Mouse (Mus musculus): ENCODE data around the gene Acrbp. TPM values are rescaled to one million over a fixed set of nuclear protein-coding genes. Genes with fewer than 3 reads are reported as not detected.

The Acrbp gene
- total and polyA plus RNA-seq, 2 experiments from 2014 or later = 10.5 to 12.2 TPM

DNA sequence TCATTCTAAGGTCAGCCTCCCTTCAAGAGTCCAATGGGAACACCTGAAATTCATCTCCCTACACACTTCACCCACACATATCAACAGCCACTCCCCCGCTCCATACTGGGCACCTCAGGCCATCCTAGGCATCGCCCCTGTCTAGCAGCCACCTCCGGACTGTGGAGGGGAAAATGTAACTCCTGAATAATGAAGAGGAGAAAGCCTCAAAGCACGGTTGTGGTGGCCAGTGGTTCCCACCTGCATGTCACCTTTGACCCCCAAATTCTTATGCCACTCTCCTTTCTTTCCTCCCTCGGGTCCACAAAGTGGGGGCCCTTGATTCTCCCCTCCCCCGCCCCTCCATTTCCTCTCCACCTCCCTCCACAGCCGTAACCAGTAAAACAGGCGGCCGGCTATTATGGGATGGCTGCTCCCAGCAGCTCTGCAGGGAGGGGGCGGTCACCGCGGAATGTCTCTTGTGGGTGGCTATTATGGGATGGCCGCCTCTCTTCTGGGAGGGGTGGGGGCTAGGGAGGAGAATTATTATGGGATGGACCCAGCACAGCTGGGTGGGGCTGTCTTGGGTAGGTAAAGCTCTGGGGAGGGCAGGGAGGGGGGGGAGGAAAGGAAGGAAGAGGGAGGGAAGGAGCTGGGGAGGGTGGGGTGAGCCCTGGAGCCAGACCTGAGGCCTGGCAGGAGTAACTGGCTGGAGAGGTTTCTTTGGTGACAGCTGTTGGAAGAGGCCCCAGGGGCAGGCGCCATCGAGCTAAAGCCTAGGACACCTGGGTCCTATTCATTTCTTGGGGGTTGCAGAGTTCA is 40.2 kb downstream of the Acrbp start:
- TF ChIP-seq CTCF (IDR thresholded peaks at IDR 0.05; ENCODE audit: low read depth) = no peak
- Histone ChIP-seq H3K4me2 (ENCODE audit: low read depth, low read length) (peak overlapping the region; percentile 51), H3K27me3 (ENCODE audit: insufficient read depth, low read length) (no peaks in the 10 kb centered on the region), H3K9me3 (ENCODE audit: low read length) (no peaks in the 10 kb centered on the region), H3K4me1 (ENCODE audit: insufficient read depth, low read length) (peaks cover 14% of the 10 kb centered on the region), H3K27ac (peak overlapping the region; percentile 86), H3K4me3 (ENCODE audit: low read length) (peak overlapping the region; percentile 1; the same call in 1 of the 2 replicates), H3K9ac (replicated peaks; ENCODE audit: low read length) (peak overlapping the region; percentile 41), H3K36me3 (ENCODE audit: insufficient read depth, low read length) (no peaks in the 10 kb centered on the region)
- ATAC-seq (peak; percentile 74), DNase-seq (ENCODE audit: low spot score) (peak; percentile 85)
- 3% methylated on average over 14 of the region's 15 CpGs for WGBS

DNA sequence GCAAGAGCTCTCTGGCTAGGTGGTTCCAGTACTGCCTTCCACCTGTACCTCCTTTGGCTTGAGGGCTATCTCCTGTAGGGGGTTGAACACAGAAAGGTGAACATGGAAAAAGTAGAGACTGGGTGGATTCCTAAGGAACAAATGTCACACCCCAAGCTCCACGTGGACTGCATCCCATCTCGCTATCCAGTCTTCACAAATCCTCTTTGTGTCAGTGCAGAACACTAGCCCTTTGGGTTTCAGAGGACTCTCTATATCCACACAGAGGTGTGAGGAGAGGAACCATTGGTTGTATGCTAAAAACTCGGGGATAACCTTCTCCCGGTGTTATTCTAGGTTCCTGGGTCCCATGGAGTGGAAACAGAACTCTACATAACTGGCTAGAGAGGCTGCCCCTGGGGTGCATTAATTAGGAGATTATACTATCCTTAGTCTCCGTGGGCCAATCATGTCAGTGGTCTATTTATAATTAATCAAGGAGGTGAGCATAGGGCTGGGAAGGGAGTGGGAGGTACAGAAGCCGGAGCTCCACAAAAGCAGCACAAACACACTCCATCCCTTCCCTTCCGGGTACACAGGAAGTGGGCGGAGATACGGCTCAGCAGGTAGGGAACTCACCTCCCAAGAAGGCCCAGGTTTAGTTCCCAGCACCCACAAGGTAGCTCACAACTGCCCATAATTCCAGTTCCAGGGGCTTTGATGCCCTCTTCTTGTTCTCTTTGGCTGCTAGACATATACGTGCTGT is 41.0 kb downstream of the Acrbp start:
- Histone ChIP-seq H3K4me2 (ENCODE audit: low read depth, low read length) (peak overlapping the region; percentile 51), H3K9me3 (ENCODE audit: low read length) (no peaks in the 10 kb centered on the region), H3K27ac (peak overlapping the region; percentile 86), H3K9ac (replicated peaks; ENCODE audit: low read length) (peak overlapping the region; percentile 41; the same call in 1 of the 2 replicates), H3K4me1 (ENCODE audit: insufficient read depth, low read length) (peaks cover 14% of the 10 kb centered on the region), H3K36me3 (ENCODE audit: insufficient read depth, low read length) (no peaks in the 10 kb centered on the region), H3K4me3 (ENCODE audit: low read length) (no peak overlapping the region), H3K27me3 (ENCODE audit: insufficient read depth, low read length) (no peaks in the 10 kb centered on the region)
- TF ChIP-seq CTCF (IDR thresholded peaks at IDR 0.05; ENCODE audit: low read depth) = no peak
- DNase-seq (ENCODE audit: low spot score) (no peak), ATAC-seq (no peak; the same call in 1 of the 2 replicates)
- 55% methylated on average over 10 of the region's 10 CpGs for WGBS

DNA sequence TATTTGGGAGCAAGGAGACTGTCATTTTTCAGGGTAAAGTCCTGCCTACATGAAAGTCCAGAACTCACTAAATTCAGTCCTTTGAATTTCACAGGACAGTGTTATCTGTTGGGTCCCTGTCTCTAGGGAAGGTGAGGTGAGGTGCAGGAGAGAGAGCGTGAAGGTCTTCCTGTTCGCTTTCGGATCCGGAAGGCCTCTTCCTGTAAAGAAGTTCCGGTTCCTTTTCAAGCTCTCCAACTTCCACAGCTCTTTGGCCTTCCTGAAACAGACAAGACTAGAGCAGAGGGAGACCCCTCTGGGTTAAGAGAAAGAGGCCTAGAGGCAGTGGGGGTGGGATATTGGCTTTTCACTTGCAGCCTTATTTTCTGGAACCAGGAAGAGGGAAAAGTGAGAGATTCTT is 42.9 kb downstream of the Acrbp start:
- ATAC-seq = no peak
- H3K9me3 ChIP-seq (ENCODE audit: low read length) = no peaks in the 10 kb centered on the region
- no peak overlapping the region for H3K27ac ChIP-seq
- H3K9ac ChIP-seq (replicated peaks; ENCODE audit: low read length) = no peak overlapping the region
- no peak overlapping the region for H3K4me3 ChIP-seq (ENCODE audit: low read length)
- TF ChIP-seq CTCF (IDR thresholded peaks at IDR 0.05; ENCODE audit: low read depth) = no peak
- DNase-seq (ENCODE audit: low spot score) = no peak
- H3K4me2 ChIP-seq (ENCODE audit: low read depth, low read length) = no peak overlapping the region
- H3K4me1 ChIP-seq (ENCODE audit: insufficient read depth, low read length) = peaks cover 14% of the 10 kb centered on the region
- H3K27me3 ChIP-seq (ENCODE audit: insufficient read depth, low read length) = no peaks in the 10 kb centered on the region
- H3K36me3 ChIP-seq (ENCODE audit: insufficient read depth, low read length) = no peaks in the 10 kb centered on the region
- WGBS = 88% methylated on average over 5 of the region's 5 CpGs

DNA sequence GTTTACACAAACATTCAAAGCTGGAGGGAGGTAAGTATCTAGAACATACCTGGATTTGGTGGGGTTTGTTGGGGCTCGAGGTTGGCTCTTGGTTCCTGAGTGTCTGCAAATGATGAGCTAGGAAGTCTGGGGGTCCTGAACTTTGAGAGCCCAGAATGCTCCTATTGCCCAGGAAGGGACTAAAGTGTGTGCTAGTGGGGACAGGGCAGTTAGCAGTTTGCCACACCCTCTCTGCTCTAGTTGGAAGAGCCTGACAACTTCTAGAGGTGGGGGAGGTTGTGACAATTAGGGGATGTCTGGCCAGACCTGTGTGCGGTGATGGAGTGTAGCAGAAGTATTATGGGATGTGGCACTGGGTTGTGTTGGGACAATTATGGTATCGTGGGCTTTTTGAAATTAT is 45.4 kb downstream of the Acrbp start:
- Histone ChIP-seq H3K4me2 (ENCODE audit: low read depth, low read length) (no peak overlapping the region), H3K4me1 (ENCODE audit: insufficient read depth, low read length) (peaks cover 32% of the 10 kb centered on the region), H3K4me3 (ENCODE audit: low read length) (no peak overlapping the region), H3K36me3 (ENCODE audit: insufficient read depth, low read length) (no peaks in the 10 kb centered on the region), H3K9me3 (ENCODE audit: low read length) (no peaks in the 10 kb centered on the region), H3K27ac (peak overlapping the region; percentile 88), H3K27me3 (ENCODE audit: insufficient read depth, low read length) (no peaks in the 10 kb centered on the region), H3K9ac (replicated peaks; ENCODE audit: low read length) (no peak overlapping the region)
- 64% methylated on average over 3 of the region's 3 CpGs for whole genome bisulfite sequencing
- ATAC-seq (no peak), DNase-seq (ENCODE audit: low spot score) (no peak)
- no peak for TF ChIP-seq CTCF (IDR thresholded peaks at IDR 0.05; ENCODE audit: low read depth)

GRCm38 (mm10) chr6:125095391-125096278 is 46.1 kb downstream of the Acrbp start, which contains the start of gene Chd4:
TSS of gene Chd4 (plus strand) at chr6:125095981.
- ATAC-seq (peak; percentile 85), DNase-seq (ENCODE audit: low spot score) (peak; percentile 97)
- no peak for TF ChIP-seq CTCF (IDR thresholded peaks at IDR 0.05; ENCODE audit: low read depth)
- peak within 1 kb of the TSS; percentile 91 for H3K4me3 ChIP-seq (ENCODE audit: low read length)
- under 1% methylated on average over 42 of the region's 45 CpGs for WGBS
- peak within 1 kb of the TSS; percentile 92 for H3K4me2 ChIP-seq (ENCODE audit: low read depth, low read length)
- H3K9ac ChIP-seq (replicated peaks; ENCODE audit: low read length) = peak within 1 kb of the TSS; percentile 74
- H3K36me3 ChIP-seq (ENCODE audit: insufficient read depth, low read length) = peaks cover 4% of the 10 kb centered on the region; the same call in 1 of the 2 replicates
- peaks cover 28% of the 10 kb centered on the region for H3K4me1 ChIP-seq (ENCODE audit: insufficient read depth, low read length)
- H3K27me3 ChIP-seq (ENCODE audit: insufficient read depth, low read length) = no peaks in the 10 kb centered on the region
- H3K9me3 ChIP-seq (ENCODE audit: low read length) = no peaks in the 10 kb centered on the region
- peak within 1 kb of the TSS; percentile 88 for H3K27ac ChIP-seq

DNA sequence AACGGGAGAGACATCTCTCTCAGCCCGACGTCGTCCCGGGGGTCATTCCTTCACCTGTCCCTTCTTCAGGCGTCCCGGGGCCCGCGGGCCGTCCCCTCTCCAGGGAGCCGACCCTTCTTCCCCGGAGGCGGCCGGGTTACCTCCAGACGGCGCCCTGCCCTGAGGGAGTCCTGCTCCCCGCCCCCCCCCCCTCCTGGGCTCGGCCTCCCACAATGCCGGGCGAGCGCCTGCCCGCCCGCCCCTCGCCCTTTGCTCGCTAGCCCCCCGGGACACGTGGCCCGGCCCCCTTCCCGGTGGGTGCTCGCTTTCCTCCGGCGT is 46.7 kb downstream of the Acrbp start:
- peak overlapping the region; percentile 88 for H3K27ac ChIP-seq
- peak; percentile 19 for ATAC-seq
- H3K4me1 ChIP-seq (ENCODE audit: insufficient read depth, low read length) = peaks cover 27% of the 10 kb centered on the region
- DNase-seq (ENCODE audit: low spot score) = no peak
- peak overlapping the region; percentile 91 for H3K4me3 ChIP-seq (ENCODE audit: low read length)
- H3K36me3 ChIP-seq (ENCODE audit: insufficient read depth, low read length) = peaks cover 10% of the 10 kb centered on the region; the same call in 1 of the 2 replicates
- peak overlapping the region; percentile 92 for H3K4me2 ChIP-seq (ENCODE audit: low read depth, low read length)
- no peaks in the 10 kb centered on the region for H3K27me3 ChIP-seq (ENCODE audit: insufficient read depth, low read length)
- peak overlapping the region; percentile 74 for H3K9ac ChIP-seq (replicated peaks; ENCODE audit: low read length)
- TF ChIP-seq CTCF (IDR thresholded peaks at IDR 0.05; ENCODE audit: low read depth) = no peak
- 0% methylated on average over 27 of the region's 32 CpGs for WGBS
- H3K9me3 ChIP-seq (ENCODE audit: low read length) = no peaks in the 10 kb centered on the region

Measured in hindbrain, postnatal 0 days (tissue).